Mouse (Mus musculus) liver, embryonic 11.5 days (tissue): ENCODE results near the gene Itih4. TPM values are rescaled to one million over a fixed set of nuclear protein-coding genes. Genes with fewer than 3 reads are reported as not detected.

Experiments used
- ATAC-seq: fragments of 200-750 bp; cut with Nextera tagmentation; replicated peaks from 2 replicates; pipeline ENCODE4 v1.8.0; 2017; ENCODE audit warnings: moderate number of reproducible peaks, mild to moderate bottlenecking, moderate TSS enrichment, moderate library complexity; ENCODE audit not compliant: low FRiP score
- DNase-seq: peaks from one replicate; pipeline ENCODE4 v3.0.0-alpha.2; 2017; ENCODE audit warnings: low spot score
- H3K27ac ChIP-seq: fragments of 300-500 bp; sonication (generic); 2 replicates; pipeline ENCODE4 v1.5.1; 2014; ENCODE audit warnings: mild to moderate bottlenecking, low read depth, low read length, control low read depth
- H3K27me3 ChIP-seq: fragments of 300-500 bp; sonication (generic); replicated peaks from 2 replicates; pipeline ENCODE4 v1.6.1; 2014; ENCODE audit warnings: low read length, mixed read lengths; ENCODE audit not compliant: control insufficient read depth, insufficient read depth
- H3K36me3 ChIP-seq: fragments of 300-500 bp; sonication (generic); 2 replicates; pipeline ENCODE4 v1.6.1; 2014; ENCODE audit warnings: mild to moderate bottlenecking, low read length, moderate library complexity, mixed read lengths; ENCODE audit not compliant: control insufficient read depth, insufficient read depth
- H3K4me1 ChIP-seq: fragments of 300-500 bp; sonication (generic); replicated peaks from 2 replicates; pipeline ENCODE4 v1.6.1; 2014; ENCODE audit warnings: low read length, mixed read lengths; ENCODE audit not compliant: control insufficient read depth, insufficient read depth
- H3K4me2 ChIP-seq: fragments of 300-500 bp; sonication (generic); 2 replicates; pipeline ENCODE4 v1.6.1; 2014; ENCODE audit warnings: mild to moderate bottlenecking, control low read depth, moderate library complexity
- H3K4me3 ChIP-seq: fragments of 300-500 bp; sonication (generic); 2 replicates; pipeline ENCODE4 v1.5.1; 2014; ENCODE audit warnings: low read depth, low read length, control low read depth
- H3K9ac ChIP-seq: fragments of 300-500 bp; sonication (generic); 2 replicates; pipeline ENCODE4 v1.6.1; 2014; ENCODE audit warnings: low read depth, low read length, control low read depth
- H3K9me3 ChIP-seq: fragments of 300-500 bp; sonication (generic); 2 replicates; pipeline ENCODE4 v1.6.1; 2016; ENCODE audit warnings: low read length, inconsistent platforms, mixed read lengths; ENCODE audit not compliant: control insufficient read depth
- WGBS: fragments of 180-500 bp; shearing (Covaris S2); extraction: QIAGEN DNeasy Blood & Tissue Kit; methylation state at CpG from one replicate; pipeline ENCODE4 v1.1.7; 2014; 5-methylcytosine and 5-hydroxymethylcytosine counted together
- polyA plus RNA-seq: library from polyadenylated mRNA; unstranded; fragments of >200 nt; fragmentation: Nextera tagmentation; extraction: Ambion mirVana; gene quantifications from 2 replicates; pipeline ENCODE4 v1.2.1, GENCODE M21; 2014

The Itih4 gene
- polyA plus RNA-seq = 3.4 and 4.4 TPM in 2 replicates

- H3K4me2 ChIP-seq = no peak within 1 kb of the TSS
These were observed at the start of gene Itih4 for GRCm38 (mm10) chr14:30886204-30886603. Gene Itih4 (plus strand): TSS chr14:30886476.

GRCm38 (mm10) chr14:30837416-30837996, 48.8 kb upstream of the Itih4 start:
- no peak overlapping the region; the same call in 1 of the 2 replicates for H3K27ac ChIP-seq
- WGBS = 80% methylated on average over 14 of the region's 14 CpGs
- H3K27me3 ChIP-seq = no peaks in the 10 kb centered on the region
- no peak for ATAC-seq
- H3K4me1 ChIP-seq = no peaks in the 10 kb centered on the region
- DNase-seq = no peak
- H3K9ac ChIP-seq = no peak overlapping the region
- H3K9me3 ChIP-seq = no peaks in the 10 kb centered on the region
- H3K36me3 ChIP-seq = peaks cover 4% of the 10 kb centered on the region; the same call in 1 of the 2 replicates
- H3K4me2 ChIP-seq = no peak overlapping the region
- no peak overlapping the region for H3K4me3 ChIP-seq

More at GRCm38 (mm10) chr14:30886204-30886603, at the start of gene Itih4:
- no peak for ATAC-seq
- Histone ChIP-seq H3K27me3 (no peaks in the 10 kb centered on the region; the same call in 1 of the 2 replicates), H3K27ac (no peak within 1 kb of the TSS), H3K4me3 (no peak within 1 kb of the TSS), H3K36me3 (no peaks in the 10 kb centered on the region), H3K9ac (no peak within 1 kb of the TSS), H3K4me1 (peaks cover 6% of the 10 kb centered on the region; the same call in 1 of the 2 replicates), H3K9me3 (no peaks in the 10 kb centered on the region)
- DNase-seq = no peak
- 80% methylated on average over 3 of the region's 3 CpGs for WGBS

GRCm38 (mm10) chr14:30843701-30844100, 42.6 kb upstream of the Itih4 start:
- H3K4me2 ChIP-seq = no peak overlapping the region
- H3K9me3 ChIP-seq = no peaks in the 10 kb centered on the region
- no peaks in the 10 kb centered on the region for H3K4me1 ChIP-seq
- DNase-seq (no peak), ATAC-seq (no peak)
- WGBS = 81% methylated on average over 3 of the region's 3 CpGs
- H3K27me3 ChIP-seq = no peaks in the 10 kb centered on the region
- H3K36me3 ChIP-seq = no peaks in the 10 kb centered on the region
- no peak overlapping the region for H3K27ac ChIP-seq
- no peak overlapping the region for H3K9ac ChIP-seq
- H3K4me3 ChIP-seq = no peak overlapping the region

GRCm38 (mm10) chr14:30850504-30850903, 35.8 kb upstream of the Itih4 start:
- no peaks in the 10 kb centered on the region for H3K36me3 ChIP-seq
- H3K4me2 ChIP-seq = no peak overlapping the region
- H3K9ac ChIP-seq = no peak overlapping the region
- DNase-seq (no peak), ATAC-seq (no peak)
- H3K27me3 ChIP-seq = no peaks in the 10 kb centered on the region
- no peaks in the 10 kb centered on the region for H3K4me1 ChIP-seq
- H3K27ac ChIP-seq = no peak overlapping the region
- H3K9me3 ChIP-seq = no peaks in the 10 kb centered on the region
- 89% methylated on average over 5 of the region's 5 CpGs for WGBS
- no peak overlapping the region for H3K4me3 ChIP-seq

- no peak for ATAC-seq
- H3K9ac ChIP-seq = no peak overlapping the region
- no peak overlapping the region for H3K4me2 ChIP-seq
- no peaks in the 10 kb centered on the region for H3K9me3 ChIP-seq
- H3K27me3 ChIP-seq = no peaks in the 10 kb centered on the region
- WGBS = 82% methylated on average over 5 of the region's 5 CpGs
- H3K27ac ChIP-seq = no peak overlapping the region
- DNase-seq = no peak
- 0 out of 2 replicates have a peak, but pooled peaks cover 2% of the 10 kb centered on the region for H3K4me1 ChIP-seq
- H3K4me3 ChIP-seq = no peak overlapping the region
- no peaks in the 10 kb centered on the region for H3K36me3 ChIP-seq
These were observed 34.0 kb upstream of the Itih4 start for GRCm38 (mm10) chr14:30852325-30852724.

GRCm38 (mm10) chr14:30855316-30855715, 31.0 kb upstream of the Itih4 start:
- Histone ChIP-seq H3K4me3 (no peak overlapping the region), H3K9me3 (no peaks in the 10 kb centered on the region), H3K4me1 (0 out of 2 replicates have a peak, but pooled peaks cover 2% of the 10 kb centered on the region), H3K27ac (no peak overlapping the region), H3K4me2 (no peak overlapping the region), H3K9ac (no peak overlapping the region), H3K27me3 (no peaks in the 10 kb centered on the region), H3K36me3 (no peaks in the 10 kb centered on the region)
- ATAC-seq = no peak
- no peak for DNase-seq
- 88% methylated on average over 3 of the region's 3 CpGs for WGBS

GRCm38 (mm10) chr14:30856885-30857507, 29.3 kb upstream of the Itih4 start:
- Histone ChIP-seq H3K27me3 (no peaks in the 10 kb centered on the region), H3K36me3 (no peaks in the 10 kb centered on the region), H3K4me3 (no peak overlapping the region), H3K27ac (no peak overlapping the region), H3K9me3 (no peaks in the 10 kb centered on the region), H3K4me2 (no peak overlapping the region), H3K4me1 (0 out of 2 replicates have a peak, but pooled peaks cover 4% of the 10 kb centered on the region), H3K9ac (no peak overlapping the region)
- no peak for DNase-seq
- 70% methylated on average over 10 of the region's 10 CpGs for WGBS
- ATAC-seq = no peak

- DNase-seq = no peak
- Histone ChIP-seq H3K36me3 (no peaks in the 10 kb centered on the region), H3K4me1 (peaks cover 4% of the 10 kb centered on the region; the same call in 1 of the 2 replicates), H3K9me3 (no peaks in the 10 kb centered on the region), H3K4me2 (no peak overlapping the region), H3K9ac (no peak overlapping the region), H3K27me3 (no peaks in the 10 kb centered on the region), H3K4me3 (no peak overlapping the region), H3K27ac (no peak overlapping the region)
- ATAC-seq = no peak
- 63% methylated on average over 4 of the region's 4 CpGs for WGBS
These were observed 28.3 kb upstream of the Itih4 start for GRCm38 (mm10) chr14:30857990-30858389.
